Mouse (Mus musculus) kidney, embryonic 14.5 days (tissue): ENCODE results near the gene Oasl1. TPM values are rescaled to one million over a fixed set of nuclear protein-coding genes. Genes with fewer than 3 reads are reported as not detected.
"Not testable (repeated sequence)": the region's sequence is repeated elsewhere in the genome, so short reads cannot be mapped to it uniquely, and the experiment has no call there.

Source experiments
- ATAC-seq: fragments of 200-750 bp; cut with Nextera tagmentation; 2 replicates; pipeline ENCODE4 v1.8.0; 2017; ENCODE audit warnings: moderate number of reproducible peaks, mild to moderate bottlenecking, moderate TSS enrichment, moderate library complexity; ENCODE audit not compliant: low FRiP score, low TSS enrichment
- H3K27ac ChIP-seq: fragments of 300-500 bp; sonication (generic); 2 replicates; pipeline ENCODE4 v1.5.1; 2014; ENCODE audit warnings: low read depth, mild to moderate bottlenecking, low read length, moderate library complexity, mixed read lengths
- H3K27me3 ChIP-seq: fragments of 300-500 bp; sonication (generic); 2 replicates; pipeline ENCODE4 v1.6.1; 2014; ENCODE audit warnings: mild to moderate bottlenecking, low read length; ENCODE audit not compliant: control insufficient read depth, insufficient read depth
- H3K36me3 ChIP-seq: fragments of 300-500 bp; sonication (generic); 2 replicates; pipeline ENCODE4 v1.6.1; 2014; ENCODE audit warnings: low read length, mixed read lengths; ENCODE audit not compliant: control insufficient read depth, insufficient read depth
- H3K4me1 ChIP-seq: fragments of 300-500 bp; sonication (generic); 2 replicates; pipeline ENCODE4 v1.6.1; 2014; ENCODE audit warnings: low read length, mixed read lengths; ENCODE audit not compliant: control insufficient read depth, insufficient read depth
- H3K4me2 ChIP-seq: fragments of 300-500 bp; sonication (generic); replicated peaks from 2 replicates; pipeline ENCODE4 v1.6.1; 2014; ENCODE audit warnings: low read depth, mild to moderate bottlenecking, low read length
- H3K4me3 ChIP-seq: fragments of 300-500 bp; sonication (generic); 2 replicates; pipeline ENCODE4 v1.5.1; 2014; ENCODE audit warnings: mild to moderate bottlenecking, low read length
- H3K9ac ChIP-seq: fragments of 300-500 bp; sonication (generic); 2 replicates; pipeline ENCODE4 v1.6.1; 2014; ENCODE audit warnings: low read depth, mild to moderate bottlenecking, low read length, moderate library complexity
- H3K9me3 ChIP-seq: fragments of 300-500 bp; sonication (generic); 2 replicates; pipeline ENCODE4 v1.6.1; 2016; ENCODE audit warnings: low read length; ENCODE audit not compliant: control insufficient read depth
- WGBS: fragments of 180-500 bp; shearing (Covaris S2); extraction: QIAGEN DNeasy Blood & Tissue Kit; methylation state at CpG from one replicate; pipeline ENCODE4 v1.1.7; 2014; 5-methylcytosine and 5-hydroxymethylcytosine counted together
- polyA plus RNA-seq: library from polyadenylated mRNA; unstranded; fragments of >200 nt; fragmentation: Nextera tagmentation; extraction: Ambion mirVana; gene quantifications from 2 replicates; pipeline ENCODE4 v1.2.1, GENCODE M21; 2014

Gene Oasl1
- polyA plus RNA-seq, 1 experiment from 2014 or later: 2.5 TPM

GRCm38 (mm10) chr5:114941138-114941537, 18.1 kb downstream of the Oasl1 start:
- not testable (repeated sequence) for H3K27me3 ChIP-seq, H3K9me3 ChIP-seq, H3K27ac ChIP-seq, ATAC-seq, H3K4me3 ChIP-seq, H3K9ac ChIP-seq, H3K4me1 ChIP-seq, H3K36me3 ChIP-seq
- peak overlapping the region; percentile 81 for H3K4me2 ChIP-seq
- 70% methylated on average over 3 of the region's 3 CpGs for WGBS

- Histone ChIP-seq H3K4me1 (peaks cover 5% of the 10 kb centered on the region), H3K36me3 (peaks cover 17% of the 10 kb centered on the region), H3K9ac (peak within 1 kb of the TSS; percentile 95), H3K27me3 (no peaks in the 10 kb centered on the region), H3K4me3 (peak within 1 kb of the TSS; percentile 93), H3K27ac (peak within 1 kb of the TSS; percentile 78; the same call in 1 of the 2 replicates), H3K9me3 (0 out of 2 replicates have a peak, but pooled peaks cover 4% of the 10 kb centered on the region), H3K4me2 (peak within 1 kb of the TSS; percentile 81)
- 1% methylated on average over 39 of the region's 39 CpGs for WGBS
- peak; percentile 93 for ATAC-seq
Observed at GRCm38 (mm10) chr5:114942074-114942765, 19.2 kb downstream of the Oasl1 start, which contains the start of gene 2210016L21Rik. Gene 2210016L21Rik, plus strand, starts transcription at chr5:114942158.

GRCm38 (mm10) chr5:114942766-114943130, 19.7 kb downstream of the Oasl1 start:
- Histone ChIP-seq H3K4me1 (peaks cover 5% of the 10 kb centered on the region), H3K36me3 (peaks cover 22% of the 10 kb centered on the region), H3K4me3 (peak overlapping the region; percentile 93), H3K9ac (peak overlapping the region; percentile 95), H3K4me2 (peak overlapping the region; percentile 81), H3K27me3 (no peaks in the 10 kb centered on the region), H3K9me3 (0 out of 2 replicates have a peak, but pooled peaks cover 4% of the 10 kb centered on the region), H3K27ac (no peak overlapping the region)
- WGBS: 39% methylated on average over 4 of the region's 4 CpGs
- no peak for ATAC-seq

- H3K9ac ChIP-seq: no peak overlapping the region
- H3K4me1 ChIP-seq: peaks cover 5% of the 10 kb centered on the region
- no peak overlapping the region for H3K4me3 ChIP-seq
- no peak overlapping the region for H3K4me2 ChIP-seq
- no peaks in the 10 kb centered on the region for H3K27me3 ChIP-seq
- H3K27ac ChIP-seq: no peak overlapping the region
- peaks cover 44% of the 10 kb centered on the region for H3K36me3 ChIP-seq
- 89% methylated on average over 10 of the region's 10 CpGs for WGBS
- no peak for ATAC-seq
- no peaks in the 10 kb centered on the region for H3K9me3 ChIP-seq
Observed at GRCm38 (mm10) chr5:114945072-114945471, 22.0 kb downstream of the Oasl1 start.

GRCm38 (mm10) chr5:114948891-114949290, 25.9 kb downstream of the Oasl1 start:
- H3K9me3 ChIP-seq: no peaks in the 10 kb centered on the region
- H3K27me3 ChIP-seq: no peaks in the 10 kb centered on the region
- H3K4me3 ChIP-seq: no peak overlapping the region
- peaks cover 44% of the 10 kb centered on the region for H3K36me3 ChIP-seq
- no peak for ATAC-seq
- H3K9ac ChIP-seq: 0 out of 2 replicates have a peak overlapping the region, but pooled peaks have one; percentile 23
- H3K27ac ChIP-seq: no peak overlapping the region
- H3K4me2 ChIP-seq: no peak overlapping the region
- H3K4me1 ChIP-seq: 0 out of 2 replicates have a peak, but pooled peaks cover 3% of the 10 kb centered on the region
- 57% methylated on average over 6 of the region's 6 CpGs for WGBS

- Histone ChIP-seq H3K36me3 (peaks cover 44% of the 10 kb centered on the region), H3K27me3 (no peaks in the 10 kb centered on the region), H3K9ac (peak overlapping the region; percentile 23; the same call in 1 of the 2 replicates), H3K9me3 (no peaks in the 10 kb centered on the region), H3K4me1 (0 out of 2 replicates have a peak, but pooled peaks cover 3% of the 10 kb centered on the region), H3K4me3 (no peak overlapping the region), H3K27ac (no peak overlapping the region), H3K4me2 (no peak overlapping the region)
- ATAC-seq: no peak
- 75% methylated on average over 5 of the region's 5 CpGs for WGBS
Observed at GRCm38 (mm10) chr5:114949316-114949715, 26.3 kb downstream of the Oasl1 start.

GRCm38 (mm10) chr5:114949812-114950211, 26.8 kb downstream of the Oasl1 start:
- ATAC-seq: no peak
- Histone ChIP-seq H3K36me3 (peaks cover 44% of the 10 kb centered on the region), H3K4me2 (no peak overlapping the region), H3K4me1 (0 out of 2 replicates have a peak, but pooled peaks cover 3% of the 10 kb centered on the region), H3K9me3 (no peaks in the 10 kb centered on the region), H3K27me3 (no peaks in the 10 kb centered on the region), H3K9ac (no peak overlapping the region), H3K4me3 (no peak overlapping the region), H3K27ac (no peak overlapping the region)
- 85% methylated on average over 9 of the region's 9 CpGs for WGBS

- Histone ChIP-seq H3K27ac (no peak overlapping the region), H3K36me3 (peaks cover 43% of the 10 kb centered on the region), H3K9ac (no peak overlapping the region), H3K27me3 (no peaks in the 10 kb centered on the region), H3K9me3 (no peaks in the 10 kb centered on the region), H3K4me2 (no peak overlapping the region), H3K4me1 (0 out of 2 replicates have a peak, but pooled peaks cover 3% of the 10 kb centered on the region), H3K4me3 (no peak overlapping the region)
- 0 out of 2 replicates have a peak, but pooled peaks have one; percentile 17 for ATAC-seq
- 78% methylated on average over 12 of the region's 12 CpGs for WGBS
Observed at GRCm38 (mm10) chr5:114950669-114951068, 27.6 kb downstream of the Oasl1 start.

GRCm38 (mm10) chr5:114951279-114951880, 28.3 kb downstream of the Oasl1 start:
- no peaks in the 10 kb centered on the region for H3K27me3 ChIP-seq
- no peaks in the 10 kb centered on the region for H3K9me3 ChIP-seq
- 0 out of 2 replicates have a peak, but pooled peaks cover 3% of the 10 kb centered on the region for H3K4me1 ChIP-seq
- 76% methylated on average over 21 of the region's 21 CpGs for WGBS
- no peak overlapping the region for H3K9ac ChIP-seq
- H3K36me3 ChIP-seq: peaks cover 36% of the 10 kb centered on the region
- ATAC-seq: no peak
- no peak overlapping the region for H3K4me3 ChIP-seq
- H3K27ac ChIP-seq: 0 out of 2 replicates have a peak overlapping the region, but pooled peaks have one; percentile 24
- no peak overlapping the region for H3K4me2 ChIP-seq
